Comparison of ENCODE assay signal across 16 mouse cellular contexts in the genomic region with DNA sequence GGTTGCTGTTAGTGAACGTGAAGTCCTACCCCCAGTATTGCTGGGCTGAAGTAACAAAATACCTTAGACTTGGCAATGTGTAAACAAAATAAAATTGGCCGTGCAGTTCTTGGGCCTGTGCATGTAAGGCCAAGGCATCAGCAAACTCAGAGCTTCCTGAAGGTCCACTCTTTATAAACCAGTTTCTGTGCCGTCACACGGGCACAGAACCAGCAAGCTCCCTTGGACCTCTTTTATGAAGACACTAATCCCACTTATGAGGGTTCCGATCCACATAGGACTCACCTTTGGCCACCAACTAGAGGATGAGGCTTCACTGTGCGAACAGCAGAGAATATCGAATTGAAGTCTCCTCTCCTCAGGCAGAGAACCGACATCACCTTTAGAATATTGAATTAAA.
"Had no signal": no experiment of that assay in that cellular context is flagged by ENCODE, and none has a peak within 500 bp of the region (broad histone marks: within the 10 kb centered on the region; RNA-seq: fewer than 3 reads in every experiment).

No protein-coding gene starts in this region.

- H3K4me2 ChIP-seq: neural tube, embryonic 13.5 days; neural tube, embryonic 15.5 days; stomach, embryonic 15.5 days had no signal

- H3K27ac ChIP-seq: neural tube, embryonic 13.5 days; neural tube, embryonic 15.5 days; stomach, embryonic 15.5 days; stomach, postnatal 0 days had no signal

- H3K4me3 ChIP-seq: neural tube, embryonic 13.5 days; neural tube, embryonic 15.5 days; stomach, embryonic 15.5 days had no signal

- H3K9ac ChIP-seq: neural tube, embryonic 13.5 days; neural tube, embryonic 15.5 days; stomach, embryonic 15.5 days had no signal

- H3K27me3 ChIP-seq: neural tube, embryonic 13.5 days; neural tube, embryonic 15.5 days; stomach, embryonic 15.5 days had no signal

- H3K4me1 ChIP-seq: neural tube, embryonic 15.5 days; stomach, embryonic 15.5 days had no signal

- H3K36me3 ChIP-seq: neural tube, embryonic 13.5 days; neural tube, embryonic 15.5 days; stomach, embryonic 15.5 days had no signal

- H3K9me3 ChIP-seq: neural tube, embryonic 13.5 days; neural tube, embryonic 15.5 days; stomach, embryonic 15.5 days had no signal

- DNase-seq: retina, postnatal 1 day; right cerebral cortex, adult 18-20 months; right cerebral cortex, postnatal 14 days; right cerebral cortex, postnatal 25 days; right cerebral cortex, postnatal 4 days; spleen, adult 18-20 months; thymus, adult 18-20 months; thymus, adult 2 months; thymus, postnatal 14 days; thymus, postnatal 25 days; thymus, postnatal 36 days; thymus, postnatal 4 days had no signal
